Mouse (Mus musculus) telencephalon, adult 2 months (tissue): ENCODE results near the gene Ptrh1.

Source experiments
- DNase-seq: peaks from one replicate; pipeline ENCODE4 v3.0.0-alpha.2; 2011; ENCODE audit warnings: low read depth, low spot score

Ptrh1 gene

DNA sequence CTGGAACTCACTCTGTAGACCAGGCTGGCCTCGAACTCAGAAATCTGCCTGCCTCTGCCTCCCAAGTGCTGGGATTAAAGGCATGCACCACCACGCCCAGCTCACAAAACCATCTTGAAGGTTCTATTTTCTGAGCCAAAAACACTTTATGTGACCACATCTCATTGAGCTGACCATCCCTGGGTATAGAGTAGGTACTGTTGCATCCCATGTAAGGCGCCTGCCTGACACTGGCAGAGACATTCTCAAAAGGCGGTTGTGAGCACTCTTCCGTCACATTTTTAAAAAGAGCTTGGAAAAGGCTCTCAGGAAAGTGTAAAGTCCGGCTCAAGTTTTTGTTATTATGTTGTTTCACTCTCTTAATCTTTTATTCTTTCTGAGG, 18.9 kb upstream of the Ptrh1 start:
- no peak for DNase-seq

DNA sequence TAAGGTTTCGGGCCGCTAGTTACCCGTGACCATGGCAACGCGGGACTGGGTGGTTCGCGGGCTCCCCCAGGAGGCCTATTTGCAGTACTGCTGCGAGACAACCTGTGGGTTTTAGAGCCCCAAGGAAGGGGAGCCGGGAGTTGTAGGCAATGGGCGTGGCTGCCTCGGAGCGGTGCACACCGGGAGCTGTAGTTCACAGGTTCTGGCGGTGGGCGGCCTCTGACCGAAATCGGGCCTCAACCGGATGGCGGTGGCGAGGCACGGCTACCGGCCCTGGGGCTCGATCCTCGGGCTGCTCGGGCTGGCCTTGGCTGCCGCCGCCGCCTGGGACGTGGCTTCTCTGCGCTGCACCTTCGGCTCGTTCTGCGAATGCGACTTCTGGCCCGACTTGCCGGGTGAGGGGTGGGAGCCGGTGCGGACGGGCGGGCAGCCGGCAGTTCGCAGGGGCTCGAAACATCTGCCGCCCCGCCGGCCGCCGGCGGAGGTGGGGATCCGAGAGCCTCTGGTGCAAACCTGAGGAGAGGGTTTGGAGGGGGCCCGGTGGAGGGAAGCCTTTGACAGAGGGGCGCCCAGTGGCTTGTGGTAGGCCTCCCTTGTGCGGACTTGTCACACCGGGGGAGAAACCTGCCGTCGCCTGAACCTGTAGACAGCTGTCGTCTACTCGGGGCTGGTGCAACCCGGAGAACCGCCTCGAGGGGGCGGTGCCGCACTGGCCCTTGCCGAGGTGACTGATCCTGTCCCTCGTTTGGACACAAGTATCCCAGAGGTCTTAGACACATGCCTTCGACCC, 18.3 kb upstream of the Ptrh1 start, which contains the start of gene Tor2a:
Gene Tor2a, plus strand, starts transcription at position 179 of the 790 bp plus-strand sequence.
- DNase-seq = peak; percentile 96

- no peak for DNase-seq
Observed at GRCm38 (mm10) chr2:32758503-32758902, 17.1 kb upstream of the Ptrh1 start.

- DNase-seq = no peak
Observed at GRCm38 (mm10) chr2:32759001-32759400, 16.6 kb upstream of the Ptrh1 start.

GRCm38 (mm10) chr2:32761361-32761760, 14.2 kb upstream of the Ptrh1 start:
- DNase-seq = no peak

GRCm38 (mm10) chr2:32761859-32762258, 13.7 kb upstream of the Ptrh1 start:
- DNase-seq = no peak

DNA sequence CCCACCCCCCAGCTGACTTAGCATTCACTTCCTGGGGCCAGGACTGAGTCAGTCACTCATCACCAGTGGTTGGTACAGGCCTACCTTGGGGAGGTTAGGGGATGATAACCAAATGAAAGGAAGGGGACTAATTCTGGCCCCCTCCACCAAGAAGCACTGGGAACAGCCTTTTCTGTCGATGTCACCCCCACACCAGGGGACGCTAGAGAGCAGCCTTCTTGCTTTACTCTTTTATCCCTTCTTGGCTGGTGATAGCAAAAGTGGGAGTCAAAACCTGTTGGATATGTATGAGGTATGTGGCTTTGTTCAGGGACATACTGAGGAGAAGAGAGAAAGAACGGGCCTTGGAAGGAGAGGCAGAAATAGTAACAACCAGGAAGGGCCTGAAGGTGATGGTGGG, 12.2 kb upstream of the Ptrh1 start:
- DNase-seq = no peak

- no peak for DNase-seq
Observed at GRCm38 (mm10) chr2:32767241-32767640, 8.3 kb upstream of the Ptrh1 start.

GRCm38 (mm10) chr2:32768661-32769285, 6.8 kb upstream of the Ptrh1 start:
- DNase-seq = no peak

DNA sequence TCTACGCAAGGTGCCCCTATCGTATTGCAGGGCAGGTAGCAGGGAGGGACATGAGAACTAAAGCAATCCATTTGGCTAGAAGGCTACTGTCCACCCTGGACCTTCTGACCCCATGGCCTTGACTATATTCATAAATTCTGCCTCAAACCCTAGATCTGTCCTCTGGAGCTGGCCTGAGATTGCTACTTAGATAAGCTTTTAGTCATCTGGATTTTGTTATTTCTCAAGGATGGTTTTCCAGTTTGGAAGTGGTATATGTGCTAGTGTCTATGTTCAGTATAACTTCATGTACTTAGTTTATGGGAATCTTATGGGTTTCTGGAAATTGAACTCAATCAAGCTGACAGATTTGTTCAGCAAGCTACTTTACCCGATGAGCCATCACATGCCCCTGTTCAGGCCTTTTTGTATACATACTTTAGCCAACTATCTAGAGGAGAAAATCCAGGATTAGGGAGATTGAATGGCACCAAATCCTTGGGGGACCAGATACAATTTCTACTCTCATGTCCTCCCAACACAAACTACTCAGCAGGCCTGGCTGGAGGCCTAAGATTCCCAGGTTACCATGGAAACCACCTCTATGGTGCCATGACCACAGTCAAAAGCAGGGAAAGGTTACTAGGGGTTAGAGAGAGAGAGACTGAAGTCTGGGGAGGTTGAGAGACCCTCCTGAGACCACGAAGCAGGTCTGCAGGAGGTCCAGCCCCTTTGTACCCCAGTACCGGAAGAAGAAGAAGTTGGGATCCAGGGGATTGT, 6.1 kb upstream of the Ptrh1 start:
- DNase-seq = no peak

DNA sequence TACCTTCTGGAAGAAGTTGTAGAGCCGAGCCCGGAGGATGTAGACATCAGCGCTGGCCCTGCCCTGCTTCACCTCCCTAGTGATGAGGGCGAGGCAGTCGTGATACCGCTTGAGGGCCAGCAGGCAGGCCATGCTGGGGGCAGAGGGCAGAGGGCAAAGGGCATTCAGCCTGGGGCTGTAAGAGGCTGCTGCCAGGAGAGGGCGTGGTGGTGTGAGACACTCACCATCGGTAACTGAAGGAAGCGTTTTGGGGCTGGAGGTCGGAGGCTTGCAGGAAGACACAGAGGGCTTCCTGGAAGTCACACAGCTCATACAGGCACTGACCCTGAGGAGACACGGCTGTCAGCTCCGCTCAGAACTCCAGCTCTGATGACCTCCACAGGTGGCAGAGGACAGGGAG, 3.7 kb upstream of the Ptrh1 start:
- DNase-seq = no peak

DNA sequence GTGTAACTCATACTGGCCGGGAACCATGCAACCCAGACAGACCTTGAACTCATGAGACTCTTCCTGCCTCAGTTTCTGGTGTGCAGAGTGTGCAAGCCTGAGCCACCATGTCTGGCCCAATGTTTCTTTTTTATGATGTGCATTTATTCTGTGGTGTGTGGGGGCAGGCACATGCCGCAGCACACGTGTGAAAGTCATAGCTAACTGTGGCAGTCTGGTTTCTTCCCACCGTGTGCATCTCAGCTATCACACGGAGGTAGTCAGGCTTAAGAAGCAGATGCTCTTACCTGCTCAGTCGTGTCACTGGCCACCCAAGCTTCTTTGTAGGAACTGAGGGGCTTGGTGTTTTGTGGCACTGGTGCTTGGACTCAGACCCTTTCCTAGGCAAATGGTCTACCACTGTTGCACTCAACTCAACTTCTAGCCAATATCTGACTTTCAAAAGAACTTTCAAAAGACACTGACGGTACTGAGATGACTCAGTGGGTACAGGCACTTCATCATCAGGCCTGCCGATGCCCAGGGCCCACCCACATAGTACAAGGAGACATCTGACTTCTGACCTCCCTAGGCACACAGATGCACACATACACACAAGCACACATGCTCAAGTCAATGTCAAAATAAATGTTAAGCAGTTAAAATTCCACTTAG, 2.8 kb upstream of the Ptrh1 start:
- no peak for DNase-seq

GRCm38 (mm10) chr2:32776192-32776591, 606 bp downstream of the Ptrh1 start:
- DNase-seq = no peak

DNA sequence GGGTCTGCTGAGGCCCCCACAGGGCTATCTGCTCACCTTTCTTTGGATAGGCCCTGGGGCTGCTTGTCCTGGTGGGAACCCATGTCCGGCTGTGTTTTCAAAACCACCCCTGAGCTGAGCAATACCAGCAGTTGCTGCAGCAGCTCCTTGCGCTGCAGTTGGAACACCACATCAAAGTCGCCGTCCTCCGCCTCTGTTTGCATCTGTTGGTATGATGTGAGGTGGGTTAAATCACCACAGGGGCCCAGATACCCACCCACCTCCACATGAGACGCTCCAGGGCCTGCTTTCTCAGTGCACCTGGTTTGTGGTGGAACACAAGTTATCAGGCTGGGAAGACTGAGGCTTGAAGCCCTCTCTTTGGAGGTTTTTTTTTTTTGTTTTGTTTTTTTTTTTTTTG, 2.5 kb downstream of the Ptrh1 start:
- DNase-seq = no peak

DNA sequence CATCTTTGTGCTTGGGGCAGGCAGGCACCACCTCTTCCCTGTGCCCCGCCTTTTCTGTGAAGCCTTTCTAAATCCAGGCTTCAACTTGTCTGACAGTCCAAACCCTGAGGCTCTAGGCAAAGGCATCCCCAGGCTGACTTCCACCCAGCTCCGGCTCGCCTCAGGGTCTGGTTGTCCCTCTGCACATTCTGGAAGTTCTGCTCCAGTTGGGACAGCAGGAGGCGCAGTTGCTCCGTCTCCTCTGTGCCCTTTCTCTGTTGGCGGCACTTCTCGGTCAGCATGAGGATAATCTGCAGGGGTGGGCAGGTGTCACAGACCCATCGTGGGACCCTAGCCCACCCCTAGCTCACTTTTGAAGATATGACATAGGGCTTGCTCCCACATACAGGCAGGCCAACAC, 3.5 kb downstream of the Ptrh1 start:
- DNase-seq = no peak

DNA sequence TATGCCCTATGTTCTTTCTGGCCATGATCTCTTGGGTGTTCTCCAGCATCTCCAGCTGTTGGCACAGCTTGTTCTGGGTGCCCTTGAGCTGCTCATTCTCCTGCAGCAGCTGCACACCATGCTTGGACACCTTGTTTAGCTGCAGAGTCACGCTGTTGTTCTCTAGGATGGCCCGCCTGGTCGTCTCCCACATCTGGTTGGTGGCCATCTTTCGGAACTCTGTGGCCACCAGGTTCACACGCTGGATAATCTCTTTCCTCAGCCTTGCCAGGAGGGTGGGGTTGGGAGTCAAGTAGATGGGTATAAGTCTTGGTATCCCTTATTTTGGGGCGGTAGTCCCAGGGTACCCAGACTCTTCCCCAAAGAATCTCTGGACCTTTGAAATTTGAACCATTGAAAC, 4.1 kb downstream of the Ptrh1 start:
- no peak for DNase-seq

DNA sequence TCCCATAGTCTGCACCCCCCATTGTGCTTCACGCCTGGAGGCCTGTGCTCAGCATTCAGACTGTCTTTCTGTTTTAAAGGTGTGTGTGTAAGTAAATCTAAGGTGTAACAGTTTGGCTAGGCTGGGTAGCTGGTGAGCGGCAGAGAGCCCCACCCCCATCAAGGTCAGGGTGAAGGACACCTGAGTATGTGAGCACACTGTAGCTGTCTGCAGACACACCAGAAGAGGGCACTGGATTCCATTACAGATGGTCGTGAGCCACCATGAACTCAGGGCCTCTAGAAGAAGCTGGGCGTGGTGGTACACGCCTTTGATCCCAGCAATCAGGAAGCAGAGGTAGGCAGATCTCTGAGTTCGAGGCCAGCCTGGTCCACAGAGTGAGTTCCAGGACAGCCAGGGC, 6.1 kb downstream of the Ptrh1 start:
- DNase-seq = no peak

- no peak for DNase-seq
Observed at GRCm38 (mm10) chr2:32784048-32784681, 8.6 kb downstream of the Ptrh1 start, which contains the start of gene Cfap157. Gene Cfap157 (minus strand): TSS chr2:32784428.

- DNase-seq = no peak
Observed at GRCm38 (mm10) chr2:32787176-32787575, 11.6 kb downstream of the Ptrh1 start.

DNA sequence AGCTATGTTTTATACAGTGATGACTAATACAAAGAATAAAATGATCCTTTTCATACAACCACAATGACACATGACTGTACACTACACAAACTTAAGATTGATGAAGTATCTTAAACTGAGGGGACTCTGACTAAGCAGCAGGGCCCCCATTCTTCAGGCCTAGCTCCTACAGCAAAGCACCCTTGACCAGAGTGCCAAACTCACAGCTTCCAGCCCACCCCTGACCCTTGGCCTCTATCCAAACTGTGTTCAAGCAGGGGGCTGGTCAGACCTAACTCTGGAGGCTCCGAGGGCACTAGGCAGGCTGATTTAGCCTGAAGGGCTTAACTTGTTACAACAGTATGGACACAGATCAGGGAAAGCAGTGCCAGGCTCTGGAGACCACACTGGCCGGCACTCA, 13.0 kb downstream of the Ptrh1 start:
- DNase-seq = no peak

DNA sequence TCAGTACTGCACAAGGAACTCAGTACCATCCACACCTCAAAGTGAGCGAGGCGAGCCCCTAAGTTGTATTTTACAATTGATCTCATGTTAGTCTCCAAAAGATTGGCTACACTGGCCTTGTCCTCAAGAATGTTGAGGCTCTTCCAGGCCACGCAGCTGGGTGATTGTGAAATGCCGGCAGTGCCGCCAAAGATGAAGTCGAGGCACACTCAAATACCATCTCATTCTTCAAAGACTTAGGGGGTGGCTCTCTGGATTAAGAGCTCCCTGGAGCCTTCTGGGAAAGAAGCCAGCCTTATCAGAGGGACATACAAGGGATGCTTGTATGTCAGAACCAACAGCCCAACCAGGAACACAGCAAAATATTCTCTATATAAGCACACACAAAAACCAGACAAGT, 15.7 kb downstream of the Ptrh1 start:
- DNase-seq = no peak
